Mouse (Mus musculus): Measurements from ENCODE around the gene Hyal3. TPM values are rescaled to one million over a fixed set of nuclear protein-coding genes. Genes with fewer than 3 reads are reported as not detected.
A peak's percentile ranks its signal among the peaks of the same experiment; 100 is the strongest.

Hyal3 gene
- polyA plus RNA-seq, 1 experiment: 1.1 TPM

DNA sequence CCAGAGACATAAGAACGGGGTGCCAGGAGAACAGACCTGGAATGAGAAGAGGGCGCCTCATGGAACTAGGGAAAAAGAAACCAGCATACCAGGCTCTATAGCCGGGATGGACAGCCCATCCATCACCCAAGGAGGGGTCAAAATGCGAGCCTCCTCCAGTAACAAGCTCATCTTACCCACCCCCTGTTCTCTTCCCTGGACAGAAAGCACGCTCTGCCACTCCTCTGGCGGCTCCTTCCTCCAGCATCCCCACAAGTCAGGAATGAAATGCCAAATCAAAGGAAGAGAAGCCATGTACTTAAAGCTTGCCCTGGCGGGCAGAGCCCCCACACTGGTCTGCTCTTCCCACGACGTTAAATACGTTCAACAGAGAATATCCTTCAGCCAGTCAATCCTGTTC is 39.6 kb upstream of the Hyal3 start:
- Histone ChIP-seq H3K27me3 (ENCODE audit: control insufficient read depth, insufficient read depth, low read length) (no peaks in the 10 kb centered on the region), H3K27ac (ENCODE audit: insufficient read depth, low read length) (no peak overlapping the region), H3K4me1 (ENCODE audit: control insufficient read depth, insufficient read depth, low read length) (peaks cover 13% of the 10 kb centered on the region), H3K4me3 (replicated peaks; ENCODE audit: insufficient read depth, low read depth, low read length) (no peak overlapping the region)
- 34% methylated on average over 10 of the region's 10 CpGs for WGBS
- no peak for DNase-seq
- TF ChIP-seq CTCF (IDR thresholded peaks at IDR 0.05; ENCODE audit: borderline replicate concordance, insufficient read depth, low read depth, low read length): no peak
- TF ChIP-seq POLR2A (IDR thresholded peaks at IDR 0.05; ENCODE audit: borderline replicate concordance, insufficient read depth, low read length): no peak

DNA sequence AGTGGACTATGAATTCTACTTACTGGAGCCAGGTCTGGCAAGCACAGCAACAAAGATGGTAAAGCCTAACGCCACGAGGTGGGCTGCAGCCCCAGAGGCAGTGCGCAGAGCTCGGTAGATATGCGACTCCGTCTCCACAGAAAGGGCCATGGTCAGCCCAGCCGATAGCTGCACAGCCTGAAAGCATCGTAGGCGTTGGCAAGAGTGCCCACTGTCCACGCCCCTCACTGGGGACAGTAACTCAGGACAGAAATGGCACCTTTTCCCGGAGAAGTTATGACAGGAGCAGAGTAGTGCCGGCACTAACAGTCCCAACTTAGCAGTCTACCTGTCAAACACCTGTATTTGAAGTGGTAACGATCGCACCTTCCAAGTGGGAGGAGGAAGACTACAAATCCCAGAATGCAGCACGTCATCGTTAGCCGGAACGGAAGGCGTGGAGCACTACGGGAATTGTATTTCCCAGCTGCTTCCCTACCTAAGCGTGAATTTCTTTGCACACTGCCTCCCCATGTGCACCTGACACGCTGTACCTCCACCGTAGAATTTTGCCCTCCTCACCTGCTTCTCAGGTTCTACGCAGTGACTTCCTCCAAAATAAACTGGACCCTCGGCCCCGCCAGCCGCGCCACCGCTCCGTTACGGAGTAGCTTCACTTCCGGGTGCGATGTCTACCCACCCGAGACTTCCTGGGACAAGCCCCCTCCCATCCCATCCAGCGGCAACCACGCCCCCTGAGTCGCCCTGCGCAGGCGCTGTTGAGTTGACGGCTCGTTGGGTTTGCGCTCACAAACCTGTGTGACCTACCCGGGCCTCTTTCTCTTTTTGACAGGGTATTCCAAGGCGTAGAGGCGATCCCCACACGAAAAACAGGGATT is 38.9 kb upstream of the Hyal3 start, which contains the start of the genes Cyb561d2 and Nprl2:
Cyb561d2 (minus strand) TSS at position 720 of the 878 bp plus-strand sequence.
Nprl2 (plus strand) TSS at position 753 of the 878 bp plus-strand sequence.
- 1% methylated on average over 46 of the region's 46 CpGs for WGBS
- peak; percentile 94 to 96 for DNase-seq
- Histone ChIP-seq H3K4me1 (ENCODE audit: control insufficient read depth, insufficient read depth, low read length) (peaks cover 11% of the 10 kb centered on the region), H3K27ac (ENCODE audit: insufficient read depth, low read length) (peak within 1 kb of the TSS; percentile 24), H3K4me3 (replicated peaks; ENCODE audit: insufficient read depth, low read depth, low read length) (peak within 1 kb of the TSS; percentile 83), H3K27me3 (ENCODE audit: control insufficient read depth, insufficient read depth, low read length) (no peaks in the 10 kb centered on the region)
- TF ChIP-seq POLR2A (IDR thresholded peaks at IDR 0.05; ENCODE audit: borderline replicate concordance, insufficient read depth, low read length): peak; percentile 75; the same call in 1 of the 2 replicates
- TF ChIP-seq CTCF (IDR thresholded peaks at IDR 0.05; ENCODE audit: borderline replicate concordance, insufficient read depth, low read depth, low read length): no peak

DNA sequence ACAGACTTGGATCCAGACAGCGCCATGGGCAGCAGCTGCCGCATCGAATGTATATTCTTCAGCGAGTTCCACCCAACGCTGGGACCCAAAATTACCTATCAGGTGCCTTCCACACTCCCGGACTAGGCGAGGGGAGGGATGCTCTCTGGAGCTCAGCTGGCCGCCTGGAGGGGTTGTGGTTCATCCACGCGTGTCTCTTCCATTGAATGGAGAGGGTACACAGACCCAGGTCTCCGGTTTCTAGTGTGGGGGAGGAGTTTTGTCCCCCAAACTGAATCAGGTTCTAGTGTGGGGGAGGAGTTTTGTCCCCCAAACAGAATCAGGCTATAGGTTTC is 38.3 kb upstream of the Hyal3 start:
- DNase-seq: no peak
- TF ChIP-seq POLR2A (IDR thresholded peaks at IDR 0.05; ENCODE audit: borderline replicate concordance, insufficient read depth, low read length) (no peak), CTCF (IDR thresholded peaks at IDR 0.05; ENCODE audit: borderline replicate concordance, insufficient read depth, low read depth, low read length) (no peak)
- no peaks in the 10 kb centered on the region for H3K27me3 ChIP-seq (ENCODE audit: control insufficient read depth, insufficient read depth, low read length)
- peaks cover 8% of the 10 kb centered on the region for H3K4me1 ChIP-seq (ENCODE audit: control insufficient read depth, insufficient read depth, low read length)
- WGBS: 2% methylated on average over 11 of the region's 11 CpGs
- H3K4me3 ChIP-seq (replicated peaks; ENCODE audit: insufficient read depth, low read depth, low read length): peak overlapping the region; percentile 83
- H3K27ac ChIP-seq (ENCODE audit: insufficient read depth, low read length): peak overlapping the region; percentile 9; the same call in 1 of the 2 replicates

DNA sequence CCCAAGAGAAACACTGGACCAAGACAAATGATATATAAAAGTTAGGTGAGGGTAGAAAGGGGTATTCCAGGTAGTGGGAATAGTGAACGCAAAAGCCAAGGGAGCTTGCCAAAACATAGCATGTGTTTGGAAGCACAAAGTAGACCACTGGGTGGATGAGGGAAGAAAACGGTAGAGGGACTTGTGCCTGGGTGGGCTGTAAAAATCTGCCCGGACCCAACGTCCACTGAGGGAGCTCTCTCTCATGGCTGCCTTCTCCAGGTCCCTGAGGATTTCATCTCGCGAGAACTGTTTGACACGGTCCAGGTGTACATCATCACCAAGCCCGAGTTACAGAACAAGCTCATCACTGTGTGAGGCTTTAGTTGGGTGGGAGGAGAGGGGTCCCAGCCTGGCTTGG is 37.9 kb upstream of the Hyal3 start:
- Histone ChIP-seq H3K27ac (ENCODE audit: insufficient read depth, low read length) (no peak overlapping the region), H3K4me3 (replicated peaks; ENCODE audit: insufficient read depth, low read depth, low read length) (peak overlapping the region; percentile 83), H3K27me3 (ENCODE audit: control insufficient read depth, insufficient read depth, low read length) (no peaks in the 10 kb centered on the region), H3K4me1 (ENCODE audit: control insufficient read depth, insufficient read depth, low read length) (peaks cover 4% of the 10 kb centered on the region)
- WGBS: 33% methylated on average over 8 of the region's 8 CpGs
- DNase-seq: no peak
- TF ChIP-seq POLR2A (IDR thresholded peaks at IDR 0.05; ENCODE audit: borderline replicate concordance, insufficient read depth, low read length) (no peak), CTCF (IDR thresholded peaks at IDR 0.05; ENCODE audit: borderline replicate concordance, insufficient read depth, low read depth, low read length) (no peak)

DNA sequence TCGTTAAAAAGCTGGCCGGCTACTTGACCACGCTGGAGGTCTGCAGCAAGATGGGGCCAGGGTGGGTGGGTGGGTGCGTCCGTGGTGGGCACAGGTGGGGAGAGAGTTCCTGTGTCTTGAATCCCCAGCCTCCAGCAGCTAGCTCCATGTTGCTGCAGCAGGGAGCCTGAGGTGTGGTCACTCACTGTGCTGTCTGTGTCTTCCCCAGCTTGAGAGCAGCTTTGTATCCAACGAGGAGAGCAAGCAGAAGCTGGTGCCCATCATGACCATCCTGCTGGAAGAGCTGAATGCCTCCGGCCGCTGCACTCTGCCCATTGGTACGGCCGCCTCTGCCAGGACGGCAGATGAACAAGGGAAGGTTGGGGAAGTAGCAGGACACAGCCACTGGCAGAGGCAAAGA is 37.3 kb upstream of the Hyal3 start:
- DNase-seq: no peak
- Histone ChIP-seq H3K4me1 (ENCODE audit: control insufficient read depth, insufficient read depth, low read length) (no peaks in the 10 kb centered on the region; the same call in none of the 2 replicates), H3K27ac (ENCODE audit: insufficient read depth, low read length) (no peak overlapping the region), H3K27me3 (ENCODE audit: control insufficient read depth, insufficient read depth, low read length) (no peaks in the 10 kb centered on the region), H3K4me3 (replicated peaks; ENCODE audit: insufficient read depth, low read depth, low read length) (no peak overlapping the region)
- no peak for TF ChIP-seq POLR2A (IDR thresholded peaks at IDR 0.05; ENCODE audit: borderline replicate concordance, insufficient read depth, low read length)
- TF ChIP-seq CTCF (IDR thresholded peaks at IDR 0.05; ENCODE audit: borderline replicate concordance, insufficient read depth, low read depth, low read length): no peak
- 87% methylated on average over 11 of the region's 11 CpGs for WGBS

DNA sequence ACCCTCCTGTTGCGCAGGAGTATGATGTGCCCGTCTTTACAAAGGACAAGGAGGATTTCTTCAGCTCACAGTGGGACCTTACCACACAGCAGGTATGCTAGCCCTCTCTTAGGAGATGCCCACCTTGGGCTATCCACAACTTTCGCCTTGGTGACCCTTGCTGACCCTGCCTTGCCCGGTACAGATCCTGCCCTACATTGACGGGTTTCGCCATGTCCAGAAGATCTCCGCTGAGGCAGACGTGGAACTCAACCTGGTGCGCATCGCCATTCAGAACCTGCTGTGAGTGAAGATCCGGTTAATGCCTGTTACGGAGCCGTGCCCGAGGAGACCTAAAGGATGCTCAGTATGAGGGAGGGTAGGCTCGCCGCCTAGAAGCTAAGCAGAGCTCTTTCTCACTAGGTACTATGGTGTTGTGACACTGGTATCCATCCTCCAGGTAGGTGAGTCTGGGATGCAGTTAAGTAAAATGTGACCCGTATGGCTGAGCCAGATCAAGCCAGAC is 36.4 kb upstream of the Hyal3 start:
- WGBS: 94% methylated on average over 17 of the region's 17 CpGs
- no peak overlapping the region for H3K4me3 ChIP-seq (replicated peaks; ENCODE audit: insufficient read depth, low read depth, low read length)
- DNase-seq: no peak
- H3K27ac ChIP-seq (ENCODE audit: insufficient read depth, low read length): no peak overlapping the region
- H3K4me1 ChIP-seq (ENCODE audit: control insufficient read depth, insufficient read depth, low read length): no peaks in the 10 kb centered on the region; the same call in none of the 2 replicates
- no peaks in the 10 kb centered on the region for H3K27me3 ChIP-seq (ENCODE audit: control insufficient read depth, insufficient read depth, low read length)
- TF ChIP-seq POLR2A (IDR thresholded peaks at IDR 0.05; ENCODE audit: borderline replicate concordance, insufficient read depth, low read length) (no peak), CTCF (IDR thresholded peaks at IDR 0.05; ENCODE audit: borderline replicate concordance, insufficient read depth, low read depth, low read length) (no peak)

DNA sequence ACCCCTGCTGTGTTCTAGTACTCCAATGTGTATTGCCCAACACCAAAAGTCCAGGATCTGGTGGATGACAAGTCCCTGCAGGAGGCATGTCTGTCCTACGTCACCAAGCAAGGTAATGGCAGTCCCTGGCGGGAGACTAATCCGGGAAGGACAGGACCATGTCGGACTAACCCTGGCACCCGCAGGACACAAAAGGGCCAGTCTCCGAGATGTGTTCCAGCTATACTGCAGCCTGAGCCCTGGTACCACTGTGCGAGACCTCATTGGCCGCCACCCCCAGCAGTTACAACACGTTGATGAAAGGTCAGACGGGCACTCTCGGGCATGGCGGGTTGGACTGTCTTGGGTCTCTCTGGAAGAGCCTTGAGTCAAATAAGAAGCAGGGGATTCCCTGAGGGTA is 35.9 kb upstream of the Hyal3 start:
- DNase-seq: no peak
- no peaks in the 10 kb centered on the region for H3K27me3 ChIP-seq (ENCODE audit: control insufficient read depth, insufficient read depth, low read length)
- WGBS: 91% methylated on average over 12 of the region's 12 CpGs
- no peak for TF ChIP-seq CTCF (IDR thresholded peaks at IDR 0.05; ENCODE audit: borderline replicate concordance, insufficient read depth, low read depth, low read length)
- no peak for TF ChIP-seq POLR2A (IDR thresholded peaks at IDR 0.05; ENCODE audit: borderline replicate concordance, insufficient read depth, low read length)
- no peak overlapping the region for H3K4me3 ChIP-seq (replicated peaks; ENCODE audit: insufficient read depth, low read depth, low read length)
- H3K27ac ChIP-seq (ENCODE audit: insufficient read depth, low read length): no peak overlapping the region
- H3K4me1 ChIP-seq (ENCODE audit: control insufficient read depth, insufficient read depth, low read length): no peaks in the 10 kb centered on the region; the same call in none of the 2 replicates

DNA sequence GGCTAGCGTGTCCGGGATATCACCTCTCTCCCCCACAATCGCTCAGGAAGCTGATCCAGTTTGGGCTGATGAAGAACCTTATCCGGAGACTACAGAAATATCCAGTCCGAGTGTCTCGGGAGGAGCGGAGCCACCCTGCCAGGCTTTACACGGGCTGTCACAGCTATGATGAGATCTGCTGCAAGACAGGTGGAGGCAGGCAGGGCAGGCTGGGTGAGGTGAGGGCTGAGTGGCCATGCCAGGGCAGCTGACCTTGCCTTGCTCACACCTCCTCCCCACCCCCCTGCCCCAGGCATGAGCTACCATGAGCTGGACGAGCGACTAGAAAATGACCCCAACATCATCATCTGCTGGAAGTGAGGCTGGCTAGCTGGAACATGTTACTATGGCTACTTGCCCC is 35.4 kb upstream of the Hyal3 start:
- no peak for TF ChIP-seq POLR2A (IDR thresholded peaks at IDR 0.05; ENCODE audit: borderline replicate concordance, insufficient read depth, low read length)
- no peak for TF ChIP-seq CTCF (IDR thresholded peaks at IDR 0.05; ENCODE audit: borderline replicate concordance, insufficient read depth, low read depth, low read length)

More for the DNA sequence above, 35.4 kb upstream of the Hyal3 start:
- Histone ChIP-seq H3K27me3 (ENCODE audit: control insufficient read depth, insufficient read depth, low read length) (no peaks in the 10 kb centered on the region), H3K27ac (ENCODE audit: insufficient read depth, low read length) (no peak overlapping the region), H3K4me3 (replicated peaks; ENCODE audit: insufficient read depth, low read depth, low read length) (no peak overlapping the region), H3K4me1 (ENCODE audit: control insufficient read depth, insufficient read depth, low read length) (no peaks in the 10 kb centered on the region; the same call in none of the 2 replicates)
- no peak for DNase-seq
- WGBS: 79% methylated on average over 10 of the region's 10 CpGs
